Mouse (Mus musculus): Measurements from ENCODE around the gene Flii. TPM values are rescaled to one million over a fixed set of nuclear protein-coding genes. Genes with fewer than 3 reads are reported as not detected.

Gene Flii
- 31.0 and 32.9 TPM in 2 replicates for polyA plus RNA-seq (2012; rRNA removed)

DNA sequence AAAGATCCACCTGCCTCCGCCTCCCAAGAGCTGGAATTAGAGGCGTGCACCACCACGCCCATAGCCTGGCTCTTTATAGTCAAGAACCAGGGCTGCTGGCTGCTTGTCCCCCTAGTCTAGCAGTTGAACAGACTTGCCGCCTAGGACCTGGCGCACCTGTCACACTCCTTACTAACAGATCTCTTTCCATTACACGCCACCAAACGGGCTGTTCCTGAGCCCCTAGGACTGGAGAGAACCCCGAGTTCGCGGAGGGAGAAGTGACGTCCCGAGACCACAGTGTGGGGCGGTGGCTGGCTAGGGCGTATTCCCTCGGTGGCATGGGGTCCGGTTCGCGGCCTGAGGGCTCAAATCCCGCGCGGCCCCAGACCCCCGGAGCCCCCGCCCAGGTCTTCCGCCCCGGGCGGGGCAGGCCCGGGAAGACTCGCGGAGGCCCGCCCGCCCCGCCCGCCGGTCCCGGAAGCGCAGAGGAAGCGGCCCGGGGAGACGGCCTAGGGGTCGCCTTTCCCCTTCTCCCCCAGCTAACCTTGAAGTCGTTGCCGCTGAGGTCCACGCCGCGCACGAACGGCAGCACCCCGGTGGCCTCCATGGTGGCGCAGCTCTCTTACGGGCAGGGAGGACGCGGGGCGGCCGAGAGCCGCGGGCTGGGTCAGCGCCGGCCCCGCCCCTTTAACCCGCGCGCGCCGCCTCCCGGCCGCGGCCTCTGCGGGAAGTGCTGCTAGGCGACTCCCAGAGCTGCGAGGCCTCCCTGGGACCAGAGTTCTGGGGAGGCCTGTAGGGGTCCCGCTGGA, at the start of gene Flii:
Flii (minus strand) TSS at position 663 of the 791 bp plus-strand sequence.
- H3K27me3 ChIP-seq (ENCODE audit: control insufficient read depth, insufficient read depth, low read length): no peaks in the 10 kb centered on the region
- no peaks in the 10 kb centered on the region for H3K36me3 ChIP-seq (ENCODE audit: control insufficient read depth, insufficient read depth, low read length)
- TF ChIP-seq POLR2A (IDR thresholded peaks at IDR 0.05; ENCODE audit: control insufficient read depth, low read depth, low read length) (0 out of 2 replicates have a peak, but pooled peaks have one; percentile 46), CTCF (IDR thresholded peaks at IDR 0.05; ENCODE audit: control insufficient read depth, insufficient read depth, insufficient replicate concordance, low read depth, low read length) (peak; percentile 30; the same call in 1 of the 2 replicates)
- peaks cover 27% of the 10 kb centered on the region for H3K4me1 ChIP-seq (ENCODE audit: control insufficient read depth, insufficient read depth, low read length)
- H3K27ac ChIP-seq (ENCODE audit: control insufficient read depth, insufficient read depth, low read depth, low read length): peak within 1 kb of the TSS; percentile 83
- H3K4me3 ChIP-seq (ENCODE audit: control insufficient read depth, low read depth, low read length): peak within 1 kb of the TSS; percentile 91

DNA sequence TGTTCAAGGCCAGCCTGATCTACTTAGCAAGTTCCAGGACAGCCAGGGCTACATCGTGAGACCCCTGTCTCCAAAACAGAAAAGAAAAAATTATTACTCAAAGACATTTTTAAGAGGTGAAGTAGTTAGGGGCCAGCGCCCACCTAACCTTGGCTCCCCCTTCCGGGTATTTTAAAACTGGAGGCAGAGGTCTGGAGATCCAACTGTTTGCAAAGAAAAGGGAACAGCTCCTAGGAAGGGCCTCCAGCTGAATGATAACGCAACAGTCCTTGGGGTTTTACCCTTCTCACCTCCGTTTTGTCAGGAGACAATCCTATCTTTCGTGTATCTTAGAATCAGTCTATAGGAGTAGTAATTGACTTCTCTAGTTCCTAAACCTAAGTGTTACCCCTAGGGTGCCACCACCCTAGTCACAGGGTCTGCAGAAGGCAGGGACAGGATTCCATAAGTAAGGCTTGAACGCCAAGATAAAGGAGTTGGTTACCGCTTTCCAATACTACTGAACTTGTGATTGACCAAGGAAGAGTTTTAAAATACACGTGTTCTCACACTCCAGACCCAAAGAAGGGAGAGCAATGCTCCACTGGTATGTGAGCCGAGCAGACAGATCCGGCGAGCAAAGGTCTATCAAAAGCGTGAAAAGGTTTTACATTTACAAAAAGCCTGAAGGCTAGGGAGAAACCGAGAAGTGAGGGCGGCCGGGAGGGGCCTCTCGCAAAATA, 49.2 kb upstream of the Flii start:
- H3K4me1 ChIP-seq (ENCODE audit: control insufficient read depth, insufficient read depth, low read length): peaks cover 15% of the 10 kb centered on the region
- TF ChIP-seq POLR2A (IDR thresholded peaks at IDR 0.05; ENCODE audit: control insufficient read depth, low read depth, low read length): no peak
- no peak for TF ChIP-seq CTCF (IDR thresholded peaks at IDR 0.05; ENCODE audit: control insufficient read depth, insufficient read depth, insufficient replicate concordance, low read depth, low read length)
- peak overlapping the region; percentile 97 for H3K27ac ChIP-seq (ENCODE audit: control insufficient read depth, insufficient read depth, low read depth, low read length)

DNA sequence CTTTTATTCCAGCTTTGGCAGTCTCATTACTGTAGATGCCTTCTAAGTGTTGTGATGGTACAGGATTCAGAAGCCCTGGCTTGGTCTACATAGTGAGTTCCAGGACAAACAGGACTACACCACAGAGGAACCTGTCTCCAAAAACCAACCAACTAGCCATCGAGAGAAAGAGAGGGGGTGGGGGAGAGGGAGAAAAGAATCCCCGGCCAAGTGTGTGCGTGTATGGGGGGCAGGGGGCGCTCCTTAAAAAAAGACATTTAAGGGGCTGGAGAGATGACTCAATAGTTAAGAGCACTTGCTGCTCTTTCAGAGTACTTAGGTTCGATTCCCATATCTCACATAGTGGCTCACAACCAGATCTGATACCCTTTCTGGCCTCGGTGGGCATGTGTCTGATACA, 48.5 kb upstream of the Flii start:
- no peak overlapping the region for H3K27ac ChIP-seq (ENCODE audit: control insufficient read depth, insufficient read depth, low read depth, low read length)
- H3K36me3 ChIP-seq (ENCODE audit: control insufficient read depth, insufficient read depth, low read length): peaks cover 2% of the 10 kb centered on the region
- H3K4me3 ChIP-seq (ENCODE audit: control insufficient read depth, low read depth, low read length): peak overlapping the region; percentile 97
- no peaks in the 10 kb centered on the region for H3K27me3 ChIP-seq (ENCODE audit: control insufficient read depth, insufficient read depth, low read length)
- TF ChIP-seq CTCF (IDR thresholded peaks at IDR 0.05; ENCODE audit: control insufficient read depth, insufficient read depth, insufficient replicate concordance, low read depth, low read length) (no peak), POLR2A (IDR thresholded peaks at IDR 0.05; ENCODE audit: control insufficient read depth, low read depth, low read length) (no peak)
- peaks cover 15% of the 10 kb centered on the region for H3K4me1 ChIP-seq (ENCODE audit: control insufficient read depth, insufficient read depth, low read length)

More for the DNA sequence above, 49.2 kb upstream of the Flii start:
- Histone ChIP-seq H3K4me3 (ENCODE audit: control insufficient read depth, low read depth, low read length) (peak overlapping the region; percentile 97), H3K36me3 (ENCODE audit: control insufficient read depth, insufficient read depth, low read length) (peaks cover 2% of the 10 kb centered on the region), H3K27me3 (ENCODE audit: control insufficient read depth, insufficient read depth, low read length) (no peaks in the 10 kb centered on the region)

DNA sequence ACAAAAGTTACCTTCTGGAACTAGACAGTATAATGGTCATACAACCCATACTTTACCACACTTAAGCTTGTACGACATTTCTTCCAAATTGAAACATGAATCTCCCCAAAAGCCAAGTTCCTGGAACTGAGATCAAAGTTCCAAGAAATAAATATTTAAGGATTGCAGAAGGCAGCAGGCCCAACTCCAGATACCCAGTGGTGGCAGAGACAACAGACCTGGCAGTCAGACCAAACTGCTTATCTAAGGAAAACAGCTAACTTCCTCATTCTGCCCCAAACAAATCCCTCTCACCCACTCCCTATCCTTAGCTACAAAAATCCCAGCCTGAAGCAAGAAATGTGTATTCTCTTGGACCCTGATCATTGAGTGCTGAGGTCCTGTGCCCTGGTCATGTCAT, 47.8 kb upstream of the Flii start:
- no peaks in the 10 kb centered on the region for H3K27me3 ChIP-seq (ENCODE audit: control insufficient read depth, insufficient read depth, low read length)
- no peak overlapping the region for H3K27ac ChIP-seq (ENCODE audit: control insufficient read depth, insufficient read depth, low read depth, low read length)
- peak overlapping the region; percentile 14; the same call in 1 of the 2 replicates for H3K4me3 ChIP-seq (ENCODE audit: control insufficient read depth, low read depth, low read length)
- H3K36me3 ChIP-seq (ENCODE audit: control insufficient read depth, insufficient read depth, low read length): peaks cover 2% of the 10 kb centered on the region
- TF ChIP-seq POLR2A (IDR thresholded peaks at IDR 0.05; ENCODE audit: control insufficient read depth, low read depth, low read length) (no peak), CTCF (IDR thresholded peaks at IDR 0.05; ENCODE audit: control insufficient read depth, insufficient read depth, insufficient replicate concordance, low read depth, low read length) (no peak)
- H3K4me1 ChIP-seq (ENCODE audit: control insufficient read depth, insufficient read depth, low read length): peaks cover 15% of the 10 kb centered on the region

DNA sequence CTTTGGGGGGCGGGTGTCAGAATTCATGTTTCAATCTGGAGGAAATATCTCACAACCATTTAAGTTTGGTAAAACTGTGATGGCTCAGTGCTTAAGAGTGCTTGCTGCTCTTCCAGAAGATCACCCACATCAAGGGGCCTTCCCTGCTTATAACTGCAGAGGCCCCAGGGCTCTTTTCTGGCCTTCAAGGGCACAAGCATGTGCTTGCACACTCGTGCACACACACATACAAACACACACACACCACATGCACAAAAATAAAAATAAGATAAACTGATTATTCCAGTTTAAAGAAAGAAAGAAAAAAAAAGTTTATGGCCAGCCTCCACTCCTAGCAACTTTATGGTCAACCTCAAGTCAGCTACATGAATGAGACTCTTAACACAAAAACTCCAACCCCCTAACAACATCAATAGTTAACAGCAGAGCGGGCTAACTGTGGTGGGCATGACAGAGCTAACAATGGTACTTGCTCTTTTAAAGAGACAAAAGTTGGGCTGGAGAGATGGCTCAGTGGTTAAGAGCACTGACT, 47.2 kb upstream of the Flii start:
- TF ChIP-seq POLR2A (IDR thresholded peaks at IDR 0.05; ENCODE audit: control insufficient read depth, low read depth, low read length) (no peak), CTCF (IDR thresholded peaks at IDR 0.05; ENCODE audit: control insufficient read depth, insufficient read depth, insufficient replicate concordance, low read depth, low read length) (no peak)
- no peaks in the 10 kb centered on the region for H3K27me3 ChIP-seq (ENCODE audit: control insufficient read depth, insufficient read depth, low read length)
- H3K27ac ChIP-seq (ENCODE audit: control insufficient read depth, insufficient read depth, low read depth, low read length): no peak overlapping the region
- H3K4me3 ChIP-seq (ENCODE audit: control insufficient read depth, low read depth, low read length): no peak overlapping the region
- peaks cover 9% of the 10 kb centered on the region for H3K4me1 ChIP-seq (ENCODE audit: control insufficient read depth, insufficient read depth, low read length)
- H3K36me3 ChIP-seq (ENCODE audit: control insufficient read depth, insufficient read depth, low read length): peaks cover under 1% of the 10 kb centered on the region

DNA sequence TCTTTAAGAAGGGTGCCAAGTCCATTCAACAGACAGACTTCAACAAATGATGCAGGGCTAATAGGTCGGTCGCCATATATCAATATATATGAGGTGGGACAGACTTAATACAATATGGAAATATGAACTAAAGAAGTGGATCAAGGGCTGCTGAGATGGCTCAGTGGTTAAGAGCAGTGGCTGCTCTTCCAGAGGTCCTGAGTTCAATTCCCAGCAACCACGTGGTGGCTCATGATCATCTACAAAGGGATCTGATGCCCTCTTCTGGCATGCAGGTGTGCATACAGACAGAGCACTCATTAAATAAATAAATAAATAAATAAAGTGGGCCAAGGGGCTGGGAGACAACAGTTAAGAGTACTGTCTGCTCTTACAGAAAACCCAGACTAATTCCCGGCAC, 45.1 kb upstream of the Flii start:
- Histone ChIP-seq H3K27me3 (ENCODE audit: control insufficient read depth, insufficient read depth, low read length) (no peaks in the 10 kb centered on the region), H3K27ac (ENCODE audit: control insufficient read depth, insufficient read depth, low read depth, low read length) (no peak overlapping the region), H3K36me3 (ENCODE audit: control insufficient read depth, insufficient read depth, low read length) (no peaks in the 10 kb centered on the region; the same call in 1 of the 2 replicates), H3K4me3 (ENCODE audit: control insufficient read depth, low read depth, low read length) (no peak overlapping the region), H3K4me1 (ENCODE audit: control insufficient read depth, insufficient read depth, low read length) (peaks cover 4% of the 10 kb centered on the region)
- no peak for TF ChIP-seq CTCF (IDR thresholded peaks at IDR 0.05; ENCODE audit: control insufficient read depth, insufficient read depth, insufficient replicate concordance, low read depth, low read length)
- no peak for TF ChIP-seq POLR2A (IDR thresholded peaks at IDR 0.05; ENCODE audit: control insufficient read depth, low read depth, low read length)

DNA sequence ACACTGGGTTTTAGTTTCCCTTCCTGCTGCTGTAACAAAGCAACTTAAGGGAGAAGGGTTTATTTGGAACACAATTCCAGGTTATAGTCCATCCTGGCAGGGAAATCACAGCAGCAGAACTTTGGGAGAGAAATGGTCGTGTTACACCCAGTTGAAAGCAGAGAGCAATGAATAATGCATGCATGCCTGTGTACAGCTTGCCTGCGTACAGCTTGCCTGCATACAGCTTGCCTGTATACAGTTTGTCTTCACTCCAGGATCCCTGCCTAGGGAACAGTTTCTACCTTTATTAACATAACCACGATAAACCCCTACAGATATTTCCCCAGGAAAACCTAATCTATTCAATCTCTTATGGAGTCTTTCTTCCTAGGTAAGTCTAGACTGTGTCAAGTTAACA, 43.7 kb upstream of the Flii start:
- no peaks in the 10 kb centered on the region for H3K27me3 ChIP-seq (ENCODE audit: control insufficient read depth, insufficient read depth, low read length)
- H3K4me3 ChIP-seq (ENCODE audit: control insufficient read depth, low read depth, low read length): no peak overlapping the region
- peaks cover 4% of the 10 kb centered on the region for H3K4me1 ChIP-seq (ENCODE audit: control insufficient read depth, insufficient read depth, low read length)
- H3K36me3 ChIP-seq (ENCODE audit: control insufficient read depth, insufficient read depth, low read length): no peaks in the 10 kb centered on the region; the same call in 1 of the 2 replicates
- H3K27ac ChIP-seq (ENCODE audit: control insufficient read depth, insufficient read depth, low read depth, low read length): no peak overlapping the region
- TF ChIP-seq POLR2A (IDR thresholded peaks at IDR 0.05; ENCODE audit: control insufficient read depth, low read depth, low read length) (no peak), CTCF (IDR thresholded peaks at IDR 0.05; ENCODE audit: control insufficient read depth, insufficient read depth, insufficient replicate concordance, low read depth, low read length) (no peak)
